Mouse (Mus musculus) spleen, postnatal 4 days (tissue): ENCODE measurements around the gene Vopp1.

Source experiments
- DNase-seq, 2 experiments: peaks; one replicate each; pipeline ENCODE4 v3.0.0; 2022; ENCODE audit warnings: low spot score in 2 of 2

Gene Vopp1

DNA sequence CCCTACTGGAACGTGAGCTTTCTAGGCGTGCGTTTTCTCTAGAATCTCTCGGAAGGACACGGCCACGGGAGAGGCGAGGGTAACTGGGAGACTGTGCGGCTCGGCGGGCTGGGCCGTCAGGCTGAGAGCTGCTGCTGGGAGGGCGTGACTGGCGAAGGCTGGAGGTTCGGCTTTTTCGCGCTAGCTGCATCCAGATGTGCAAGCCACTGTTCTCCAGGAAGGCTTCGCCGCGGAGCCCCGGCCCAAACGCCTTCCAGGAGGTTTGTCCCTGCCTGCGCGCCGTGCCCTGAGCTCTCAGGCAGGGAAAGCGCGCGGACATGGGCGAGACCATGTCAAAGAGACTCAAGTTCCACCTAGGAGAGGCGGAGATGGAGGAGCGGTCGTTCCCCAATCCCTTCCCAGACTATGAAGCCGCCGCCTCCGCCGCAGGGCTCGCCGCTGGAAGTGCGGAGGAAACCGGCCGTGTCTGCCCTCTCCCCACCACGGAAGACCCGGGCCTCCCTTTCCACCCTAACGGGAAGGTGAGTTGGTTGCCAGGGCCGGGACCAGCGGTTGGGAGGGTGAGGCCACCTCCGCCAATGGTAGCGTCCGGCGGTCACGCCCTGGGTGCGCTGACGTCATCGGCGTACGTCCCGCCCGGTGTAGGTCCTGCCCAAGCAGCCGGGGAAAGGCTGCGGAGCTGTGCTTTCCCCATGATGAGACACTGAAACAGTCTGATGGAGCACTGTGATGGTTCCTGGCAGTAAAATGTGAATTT, 122.0 kb downstream of the Vopp1 start:
- peak; percentile 96 to 98 for DNase-seq

DNA sequence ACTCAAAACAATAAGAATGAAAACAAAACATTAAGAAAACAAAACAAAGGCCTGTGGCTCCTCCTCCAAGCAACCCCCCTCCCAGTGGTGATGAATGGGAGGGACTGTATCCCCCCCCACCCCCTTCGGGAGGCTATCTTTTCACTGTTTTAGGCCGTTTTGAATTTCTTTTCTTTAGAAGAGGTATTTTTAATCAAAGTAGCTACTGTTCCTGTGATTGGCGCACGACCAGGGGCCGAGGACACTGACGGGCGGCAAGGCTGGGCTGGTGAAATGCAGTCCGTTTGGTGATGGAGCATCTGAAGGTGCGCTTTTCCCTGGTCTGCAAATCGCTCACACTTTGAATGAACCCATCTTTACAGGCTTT, 122.6 kb downstream of the Vopp1 start, which contains the start of gene Lancl2:
Gene Lancl2 (plus strand): TSS at position 165 of the 367 bp plus-strand sequence.
- DNase-seq = no peak

DNA sequence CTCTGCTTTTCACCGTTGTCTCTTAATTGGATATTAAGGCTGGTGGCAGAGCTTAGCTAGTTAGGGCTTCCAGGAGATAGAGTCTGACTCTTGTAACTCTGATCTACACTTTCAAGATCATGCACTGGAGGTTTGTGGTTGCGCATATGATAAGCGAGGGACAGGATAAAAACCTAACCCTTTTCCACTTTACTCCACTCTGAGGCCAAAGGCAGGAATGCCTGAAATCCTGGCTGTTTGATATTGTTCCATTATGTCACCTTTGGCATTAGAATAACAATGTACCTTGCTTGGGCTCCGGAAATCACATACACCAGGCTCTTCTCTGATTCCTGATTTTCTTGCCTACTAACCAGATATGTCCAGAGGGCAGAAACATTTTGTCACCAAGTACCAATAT, 123.3 kb downstream of the Vopp1 start:
- no peak for DNase-seq

DNA sequence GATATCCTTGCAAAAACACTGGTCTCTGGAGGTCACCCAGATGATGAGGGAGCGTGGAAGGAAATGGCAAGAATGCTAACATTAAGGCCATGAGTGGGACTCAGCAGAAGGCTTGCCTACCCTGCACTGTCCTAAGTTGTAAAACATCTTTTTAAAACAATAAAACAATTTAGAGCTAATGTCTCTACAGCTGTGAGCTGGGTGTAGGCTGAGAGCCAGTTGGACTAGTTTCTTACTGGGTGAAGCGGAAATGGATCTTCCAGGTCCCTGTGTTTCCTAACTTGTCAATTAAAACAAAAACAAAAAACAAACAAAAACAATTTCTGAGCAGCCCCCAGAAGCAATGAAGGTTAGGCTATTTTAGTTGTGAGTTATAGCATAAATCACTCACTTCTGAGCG, 131.8 kb downstream of the Vopp1 start:
- peak in 1 of 2 experiments; percentile 33 for DNase-seq

DNA sequence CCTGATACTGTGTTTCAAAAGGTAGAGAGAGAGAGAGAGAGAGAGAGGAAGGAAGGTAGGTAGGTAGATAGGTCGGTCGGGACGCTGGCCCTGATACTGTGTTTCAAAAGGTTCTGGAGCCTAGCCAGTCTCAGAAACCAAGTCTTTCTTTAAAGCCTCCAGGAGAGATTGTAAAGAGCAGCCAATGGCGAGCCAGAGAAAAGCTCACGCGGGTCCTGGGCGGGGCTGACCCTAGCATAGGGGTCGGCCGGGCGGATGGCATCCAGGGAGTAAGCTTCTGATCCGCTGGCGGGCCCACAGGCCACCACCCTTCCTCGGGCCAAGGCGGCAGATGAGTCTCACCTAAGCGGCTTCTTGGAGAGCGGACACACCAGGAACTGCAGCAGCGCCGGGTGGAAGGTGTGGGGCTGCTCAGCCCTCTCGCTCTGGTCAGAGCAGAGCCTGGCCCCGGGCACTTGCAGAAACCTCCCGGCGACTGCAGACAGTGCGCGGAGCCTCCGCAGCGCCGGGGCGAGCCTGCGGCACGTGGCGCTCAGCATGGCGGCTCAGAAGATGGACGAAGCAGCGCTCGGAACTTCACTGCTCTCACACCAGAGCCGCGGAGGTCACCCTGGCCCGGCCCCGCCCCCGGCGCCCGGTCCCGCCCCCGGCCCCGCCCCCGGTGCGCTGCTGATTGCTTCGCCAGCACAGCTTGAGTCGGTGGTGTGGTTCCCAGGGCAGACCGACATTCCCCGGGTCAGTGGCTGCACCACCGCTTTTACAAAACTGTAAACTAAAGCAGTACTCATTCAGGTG, 133.3 kb downstream of the Vopp1 start, which contains the start of gene Pyurf:
Gene Pyurf (minus strand): TSS at position 612 of the 795 bp plus-strand sequence.
- peak; percentile 81 to 90 for DNase-seq

DNA sequence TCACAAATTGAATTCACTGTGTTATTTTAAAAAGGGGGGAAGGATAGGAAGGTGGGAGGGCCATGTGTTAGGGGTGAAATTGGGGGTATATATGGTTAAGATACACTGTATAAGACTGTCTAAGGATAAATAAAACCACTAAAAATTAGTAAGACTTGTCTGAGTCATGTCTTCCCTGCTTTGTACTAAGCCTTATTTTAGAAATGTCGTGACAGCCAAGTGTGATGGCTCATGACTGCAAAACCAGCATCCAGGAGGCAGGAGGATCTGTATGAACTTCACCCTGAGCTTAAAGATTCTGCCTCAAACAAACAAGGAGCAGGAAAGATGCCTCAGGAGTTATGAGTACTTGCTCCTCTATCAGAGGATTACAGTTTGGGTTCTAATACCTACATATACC, 140.8 kb downstream of the Vopp1 start:
- DNase-seq = no peak
